Mouse (Mus musculus): ENCODE results near the gene Ncdn. TPM values are rescaled to one million over a fixed set of nuclear protein-coding genes. Genes with fewer than 3 reads are reported as not detected.

Gene Ncdn
- polyA plus RNA-seq, 1 experiment from 2014 or later = 129 TPM

- WGBS = 34% methylated on average over 12 of the region's 12 CpGs
- Histone ChIP-seq H3K27me3 (replicated peaks; ENCODE audit: control insufficient read depth, insufficient read depth, low read length) (no peaks in the 10 kb centered on the region), H3K4me1 (replicated peaks; ENCODE audit: control insufficient read depth, insufficient read depth, low read length) (peaks cover 44% of the 10 kb centered on the region), H3K9ac (replicated peaks; ENCODE audit: low read depth, low read length) (no peak overlapping the region), H3K27ac (ENCODE audit: low read length) (no peak overlapping the region), H3K4me3 (replicated peaks; ENCODE audit: low read length) (no peak overlapping the region), H3K36me3 (ENCODE audit: control insufficient read depth, insufficient read depth) (no peaks in the 10 kb centered on the region), H3K4me2 (ENCODE audit: low read length) (peak overlapping the region; percentile 76), H3K9me3 (ENCODE audit: control insufficient read depth, low read length) (no peaks in the 10 kb centered on the region)
- ATAC-seq = no peak
Measured at GRCm38 (mm10) chr4:126754736-126755374, 1.6 kb upstream of the Ncdn start.

- H3K4me2 ChIP-seq (ENCODE audit: low read length) = peak overlapping the region; percentile 76
- H3K27me3 ChIP-seq (replicated peaks; ENCODE audit: control insufficient read depth, insufficient read depth, low read length) = no peaks in the 10 kb centered on the region
- H3K9me3 ChIP-seq (ENCODE audit: control insufficient read depth, low read length) = no peaks in the 10 kb centered on the region
- peak overlapping the region; percentile 80 for H3K4me3 ChIP-seq (replicated peaks; ENCODE audit: low read length)
- no peak for ATAC-seq
- no peaks in the 10 kb centered on the region for H3K36me3 ChIP-seq (ENCODE audit: control insufficient read depth, insufficient read depth)
- peak overlapping the region; percentile 95; the same call in 1 of the 2 replicates for H3K27ac ChIP-seq (ENCODE audit: low read length)
- H3K9ac ChIP-seq (replicated peaks; ENCODE audit: low read depth, low read length) = peak overlapping the region; percentile 90
- peaks cover 50% of the 10 kb centered on the region for H3K4me1 ChIP-seq (replicated peaks; ENCODE audit: control insufficient read depth, insufficient read depth, low read length)
- WGBS = 1% methylated on average over 12 of the region's 12 CpGs
Measured at GRCm38 (mm10) chr4:126754231-126754611, 983 bp upstream of the Ncdn start.

DNA sequence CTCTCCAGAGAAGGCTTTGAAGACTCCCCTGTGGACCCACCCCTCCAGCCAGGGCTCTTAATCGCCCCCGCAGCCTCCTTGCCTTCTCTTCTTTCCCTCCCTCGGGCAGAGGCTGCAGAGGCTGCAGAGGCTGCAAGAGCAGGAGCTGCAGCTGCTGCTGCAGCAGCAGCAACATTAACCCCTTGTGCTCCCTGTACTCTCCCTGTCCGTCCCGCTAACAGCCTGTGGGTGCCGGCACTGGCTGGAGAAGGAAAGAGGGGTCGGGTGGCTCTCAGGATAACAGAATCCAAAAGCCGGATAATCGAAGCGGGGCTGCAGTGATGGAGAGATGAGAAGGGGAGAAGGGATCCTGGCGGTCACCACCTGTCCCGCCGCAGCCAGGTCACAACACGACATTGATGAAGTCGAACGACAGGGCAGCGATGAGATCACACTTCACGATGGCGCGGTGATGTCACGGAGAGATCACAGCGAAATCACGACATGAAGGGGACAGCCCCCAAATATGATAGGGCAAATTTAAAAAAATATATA is 563 bp downstream of the Ncdn start:
- Histone ChIP-seq H3K4me1 (replicated peaks; ENCODE audit: control insufficient read depth, insufficient read depth, low read length) (peaks cover 59% of the 10 kb centered on the region), H3K36me3 (ENCODE audit: control insufficient read depth, insufficient read depth) (no peaks in the 10 kb centered on the region), H3K4me2 (ENCODE audit: low read length) (peak overlapping the region; percentile 78), H3K27me3 (replicated peaks; ENCODE audit: control insufficient read depth, insufficient read depth, low read length) (no peaks in the 10 kb centered on the region), H3K27ac (ENCODE audit: low read length) (peak overlapping the region; percentile 95), H3K9me3 (ENCODE audit: control insufficient read depth, low read length) (no peaks in the 10 kb centered on the region), H3K4me3 (replicated peaks; ENCODE audit: low read length) (peak overlapping the region; percentile 80), H3K9ac (replicated peaks; ENCODE audit: low read depth, low read length) (peak overlapping the region; percentile 90)
- 0% methylated on average over 23 of the region's 23 CpGs for WGBS
- ATAC-seq = no peak

GRCm38 (mm10) chr4:126752024-126752607 is 1.1 kb downstream of the Ncdn start:
- Histone ChIP-seq H3K36me3 (ENCODE audit: control insufficient read depth, insufficient read depth) (0 out of 2 replicates have a peak, but pooled peaks cover 1% of the 10 kb centered on the region), H3K4me2 (ENCODE audit: low read length) (peak overlapping the region; percentile 78), H3K27ac (ENCODE audit: low read length) (no peak overlapping the region), H3K9ac (replicated peaks; ENCODE audit: low read depth, low read length) (peak overlapping the region; percentile 90), H3K4me3 (replicated peaks; ENCODE audit: low read length) (peak overlapping the region; percentile 80), H3K9me3 (ENCODE audit: control insufficient read depth, low read length) (no peaks in the 10 kb centered on the region), H3K27me3 (replicated peaks; ENCODE audit: control insufficient read depth, insufficient read depth, low read length) (no peaks in the 10 kb centered on the region), H3K4me1 (replicated peaks; ENCODE audit: control insufficient read depth, insufficient read depth, low read length) (peaks cover 59% of the 10 kb centered on the region)
- 2% methylated on average over 13 of the region's 13 CpGs for WGBS
- no peak for ATAC-seq

DNA sequence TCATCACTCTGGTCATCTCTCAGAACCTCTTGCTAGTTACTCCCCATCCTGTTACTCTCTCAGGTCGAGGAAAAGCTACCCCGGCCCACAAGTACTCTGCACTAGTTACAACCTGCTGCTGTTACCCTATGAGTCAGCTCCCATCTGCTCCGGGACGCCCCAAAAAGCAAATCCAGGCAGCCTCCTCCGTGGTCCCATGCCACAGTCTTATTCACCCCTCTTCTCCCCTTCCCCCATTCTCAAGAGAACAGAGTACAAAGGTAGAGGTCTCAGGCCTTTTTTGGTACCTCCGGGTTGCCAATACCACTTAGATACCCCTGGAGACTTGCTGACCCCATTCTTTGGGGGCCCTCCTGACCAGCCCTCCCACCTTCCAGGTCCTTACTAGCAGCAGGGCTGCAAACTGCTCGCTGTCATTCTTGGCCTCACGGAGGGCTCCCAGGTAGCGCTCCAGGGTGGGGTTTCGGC is 1.6 kb downstream of the Ncdn start:
- peak overlapping the region; percentile 80 for H3K4me3 ChIP-seq (replicated peaks; ENCODE audit: low read length)
- no peak for ATAC-seq
- H3K27me3 ChIP-seq (replicated peaks; ENCODE audit: control insufficient read depth, insufficient read depth, low read length) = no peaks in the 10 kb centered on the region
- H3K27ac ChIP-seq (ENCODE audit: low read length) = no peak overlapping the region
- H3K4me2 ChIP-seq (ENCODE audit: low read length) = peak overlapping the region; percentile 78
- WGBS = 36% methylated on average over 10 of the region's 10 CpGs
- peaks cover 5% of the 10 kb centered on the region; the same call in 1 of the 2 replicates for H3K36me3 ChIP-seq (ENCODE audit: control insufficient read depth, insufficient read depth)
- H3K4me1 ChIP-seq (replicated peaks; ENCODE audit: control insufficient read depth, insufficient read depth, low read length) = peaks cover 56% of the 10 kb centered on the region
- peak overlapping the region; percentile 90 for H3K9ac ChIP-seq (replicated peaks; ENCODE audit: low read depth, low read length)
- H3K9me3 ChIP-seq (ENCODE audit: control insufficient read depth, low read length) = no peaks in the 10 kb centered on the region

DNA sequence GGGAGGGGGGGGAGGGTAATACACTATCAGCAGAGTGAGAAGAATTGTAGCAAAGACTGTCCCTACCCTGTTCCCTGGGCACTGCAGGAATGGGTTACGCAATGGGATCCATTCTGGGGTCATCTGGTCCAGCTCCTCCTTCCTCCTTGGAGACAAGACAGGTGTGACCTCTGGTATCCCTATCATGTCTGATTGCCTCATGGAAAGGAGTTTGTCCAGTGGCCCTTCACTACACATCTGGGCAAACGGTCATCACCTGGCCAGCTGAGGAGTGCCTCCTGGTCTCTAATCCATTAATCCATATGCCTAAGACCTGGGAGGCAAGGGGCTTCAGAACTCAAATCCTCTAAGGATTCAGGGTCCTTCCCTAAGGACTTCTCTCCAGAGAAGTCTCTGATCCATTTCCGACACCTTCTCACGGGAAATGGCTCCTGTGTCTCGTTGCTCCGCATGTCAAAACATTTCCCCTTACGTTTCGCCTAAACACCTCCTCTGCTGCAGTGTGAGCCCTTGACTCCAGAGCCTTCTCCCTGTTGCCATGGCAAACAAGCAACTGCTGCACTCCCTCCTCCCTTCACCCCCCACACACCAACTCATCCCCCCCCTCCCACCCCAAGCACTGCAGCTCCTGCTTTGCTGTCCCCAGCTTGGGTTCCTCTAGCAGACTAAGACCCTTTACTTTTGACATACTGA is 2.2 kb downstream of the Ncdn start:
- peak overlapping the region; percentile 80 for H3K4me3 ChIP-seq (replicated peaks; ENCODE audit: low read length)
- peaks cover 54% of the 10 kb centered on the region for H3K4me1 ChIP-seq (replicated peaks; ENCODE audit: control insufficient read depth, insufficient read depth, low read length)
- H3K4me2 ChIP-seq (ENCODE audit: low read length) = peak overlapping the region; percentile 78
- ATAC-seq = no peak
- H3K9me3 ChIP-seq (ENCODE audit: control insufficient read depth, low read length) = no peaks in the 10 kb centered on the region
- H3K36me3 ChIP-seq (ENCODE audit: control insufficient read depth, insufficient read depth) = peaks cover 8% of the 10 kb centered on the region; the same call in 1 of the 2 replicates
- no peaks in the 10 kb centered on the region for H3K27me3 ChIP-seq (replicated peaks; ENCODE audit: control insufficient read depth, insufficient read depth, low read length)
- H3K27ac ChIP-seq (ENCODE audit: low read length) = no peak overlapping the region
- 51% methylated on average over 8 of the region's 8 CpGs for WGBS
- H3K9ac ChIP-seq (replicated peaks; ENCODE audit: low read depth, low read length) = peak overlapping the region; percentile 90

- 55% methylated on average over 26 of the region's 26 CpGs for WGBS
- no peaks in the 10 kb centered on the region for H3K27me3 ChIP-seq (replicated peaks; ENCODE audit: control insufficient read depth, insufficient read depth, low read length)
- peaks cover 59% of the 10 kb centered on the region for H3K4me1 ChIP-seq (replicated peaks; ENCODE audit: control insufficient read depth, insufficient read depth, low read length)
- no peak overlapping the region for H3K4me3 ChIP-seq (replicated peaks; ENCODE audit: low read length)
- no peak overlapping the region for H3K27ac ChIP-seq (ENCODE audit: low read length)
- peak overlapping the region; percentile 25 for H3K4me2 ChIP-seq (ENCODE audit: low read length)
- H3K36me3 ChIP-seq (ENCODE audit: control insufficient read depth, insufficient read depth) = peaks cover 8% of the 10 kb centered on the region; the same call in 1 of the 2 replicates
- H3K9ac ChIP-seq (replicated peaks; ENCODE audit: low read depth, low read length) = peak overlapping the region; percentile 1; the same call in 1 of the 2 replicates
- no peaks in the 10 kb centered on the region for H3K9me3 ChIP-seq (ENCODE audit: control insufficient read depth, low read length)
- ATAC-seq = no peak
Measured at GRCm38 (mm10) chr4:126750046-126750683, 3.1 kb downstream of the Ncdn start.

DNA sequence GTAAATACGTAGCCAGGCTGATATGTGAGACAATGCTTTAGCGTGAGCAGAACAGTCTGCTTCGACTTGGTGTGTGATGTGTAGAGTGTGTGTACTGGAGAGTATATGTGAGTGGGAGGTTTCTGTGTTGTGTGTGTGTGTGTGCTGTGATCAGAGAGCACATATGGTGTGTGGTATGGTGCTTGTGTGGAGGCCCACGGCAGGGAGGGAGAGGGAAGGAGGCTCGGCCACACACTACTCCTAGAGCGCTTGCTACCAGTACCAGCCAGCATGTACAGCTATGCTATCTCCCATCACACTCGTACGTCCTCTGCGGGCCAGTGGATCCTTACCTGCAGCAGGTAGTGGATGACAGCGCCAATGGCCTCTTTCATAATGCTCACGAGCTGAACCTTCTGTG is 3.7 kb downstream of the Ncdn start:
- 71% methylated on average over 11 of the region's 11 CpGs for WGBS
- Histone ChIP-seq H3K9ac (replicated peaks; ENCODE audit: low read depth, low read length) (no peak overlapping the region; the same call in 1 of the 2 replicates), H3K4me1 (replicated peaks; ENCODE audit: control insufficient read depth, insufficient read depth, low read length) (peaks cover 54% of the 10 kb centered on the region), H3K4me2 (ENCODE audit: low read length) (peak overlapping the region; percentile 25), H3K27ac (ENCODE audit: low read length) (no peak overlapping the region), H3K4me3 (replicated peaks; ENCODE audit: low read length) (peak overlapping the region; percentile 10; the same call in 1 of the 2 replicates), H3K36me3 (ENCODE audit: control insufficient read depth, insufficient read depth) (peaks cover 13% of the 10 kb centered on the region), H3K27me3 (replicated peaks; ENCODE audit: control insufficient read depth, insufficient read depth, low read length) (no peaks in the 10 kb centered on the region), H3K9me3 (ENCODE audit: control insufficient read depth, low read length) (no peaks in the 10 kb centered on the region)
- no peak for ATAC-seq

All from forebrain, embryonic 16.5 days (tissue).